Mouse (Mus musculus) forebrain, embryonic 16.5 days (tissue): ENCODE results near the gene Fhdc1. TPM values are rescaled to one million over a fixed set of nuclear protein-coding genes. Genes with fewer than 3 reads are reported as not detected.

Experiments
- ATAC-seq: fragments of 200-750 bp; cut with Nextera tagmentation; 2 replicates; pipeline ENCODE4 v1.8.0; 2017; ENCODE audit warnings: mild to moderate bottlenecking, moderate library complexity
- H3K27ac ChIP-seq: fragments of 300-500 bp; sonication (generic); 2 replicates; pipeline ENCODE4 v1.5.1; 2014; ENCODE audit warnings: low read length, control low read depth
- H3K27me3 ChIP-seq: fragments of 300-500 bp; sonication (generic); replicated peaks from 2 replicates; pipeline ENCODE4 v1.6.1; 2014; ENCODE audit warnings: low read length; ENCODE audit not compliant: control insufficient read depth, insufficient read depth
- H3K36me3 ChIP-seq: fragments of 300-500 bp; sonication (generic); 2 replicates; pipeline ENCODE4 v1.6.1; 2014; ENCODE audit not compliant: control insufficient read depth, insufficient read depth
- H3K4me1 ChIP-seq: fragments of 300-500 bp; sonication (generic); replicated peaks from 2 replicates; pipeline ENCODE4 v1.6.1; 2014; ENCODE audit warnings: low read length; ENCODE audit not compliant: control insufficient read depth, insufficient read depth
- H3K4me2 ChIP-seq: fragments of 300-500 bp; sonication (generic); 2 replicates; pipeline ENCODE4 v1.6.1; 2014; ENCODE audit warnings: mild to moderate bottlenecking, low read length, control low read depth
- H3K4me3 ChIP-seq: fragments of 300-500 bp; sonication (generic); replicated peaks from 2 replicates; pipeline ENCODE4 v1.5.1; 2014; ENCODE audit warnings: mild to moderate bottlenecking, low read length, control low read depth
- H3K9ac ChIP-seq: fragments of 300-500 bp; sonication (generic); replicated peaks from 2 replicates; pipeline ENCODE4 v1.6.1; 2014; ENCODE audit warnings: low read depth, low read length, control low read depth
- H3K9me3 ChIP-seq: fragments of 300-500 bp; sonication (generic); 2 replicates; pipeline ENCODE4 v1.6.1; 2016; ENCODE audit warnings: low read length; ENCODE audit not compliant: control insufficient read depth
- WGBS: fragments of 180-500 bp; shearing (Covaris S2); extraction: QIAGEN DNeasy Blood & Tissue Kit; methylation state at CpG from one replicate; pipeline ENCODE4 v1.1.7; 2014; 5-methylcytosine and 5-hydroxymethylcytosine counted together
- polyA plus RNA-seq: library from polyadenylated mRNA; unstranded; fragments of >200 nt; fragmentation: Nextera tagmentation; extraction: Ambion mirVana; gene quantifications from 2 replicates; pipeline ENCODE4 v1.2.1, GENCODE M21; 2015

Fhdc1 gene
- polyA plus RNA-seq, 1 experiment from 2014 or later = 1.8 TPM

DNA sequence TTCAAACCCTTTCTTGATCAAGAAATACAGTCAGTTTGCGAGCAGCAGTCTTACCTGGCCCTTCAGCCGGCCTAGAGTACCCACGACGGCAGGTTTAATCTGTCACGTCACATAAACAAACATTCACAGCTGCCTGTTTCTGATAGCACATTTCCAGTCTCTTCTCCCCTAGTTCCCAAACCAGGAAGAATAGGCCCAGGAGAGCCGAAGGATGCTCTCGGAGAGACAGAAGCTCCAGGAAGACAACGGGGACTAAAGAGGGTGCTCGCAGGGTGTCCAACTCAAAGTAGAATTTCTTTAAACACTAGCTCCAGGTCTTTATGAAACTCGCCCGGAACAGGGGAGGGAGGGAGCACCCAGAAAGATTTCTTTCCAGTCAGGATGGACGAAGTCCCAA is 1.3 kb downstream of the Fhdc1 start:
- Histone ChIP-seq H3K9me3 (no peaks in the 10 kb centered on the region), H3K9ac (peak overlapping the region; percentile 71; the same call in 1 of the 2 replicates), H3K36me3 (no peaks in the 10 kb centered on the region), H3K4me3 (peak overlapping the region; percentile 68), H3K27me3 (peaks cover 28% of the 10 kb centered on the region), H3K4me1 (peaks cover 23% of the 10 kb centered on the region), H3K27ac (no peak overlapping the region), H3K4me2 (peak overlapping the region; percentile 99)
- WGBS = 6% methylated on average over 12 of the region's 12 CpGs
- ATAC-seq = no peak

- no peak for ATAC-seq
- Histone ChIP-seq H3K4me2 (no peak overlapping the region), H3K36me3 (no peaks in the 10 kb centered on the region), H3K4me3 (no peak overlapping the region), H3K4me1 (peaks cover 23% of the 10 kb centered on the region), H3K9ac (no peak overlapping the region), H3K27ac (no peak overlapping the region), H3K9me3 (no peaks in the 10 kb centered on the region), H3K27me3 (peaks cover 28% of the 10 kb centered on the region)
- WGBS = 15% methylated on average over 7 of the region's 7 CpGs
These were observed 2.0 kb downstream of the Fhdc1 start for GRCm38 (mm10) chr3:84478195-84478594.

DNA sequence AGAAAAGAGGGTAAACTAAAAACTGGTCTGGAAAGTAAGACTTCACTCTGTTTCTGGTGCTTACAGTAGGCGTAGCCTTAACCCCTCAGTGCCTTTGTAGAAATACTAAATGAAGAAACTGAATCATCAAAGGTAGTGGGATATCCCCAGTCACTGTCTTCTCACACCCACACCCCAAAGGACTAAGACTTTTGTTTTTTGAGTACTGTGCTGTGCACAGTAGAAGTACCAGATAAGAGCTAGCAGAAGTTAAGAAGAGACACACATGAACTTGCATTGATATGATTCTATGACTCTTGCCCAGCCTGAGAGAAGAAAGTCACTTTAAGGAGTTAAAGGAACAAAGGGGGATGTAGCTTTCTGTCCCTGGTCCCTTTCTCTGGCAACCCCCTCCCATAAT is 2.7 kb downstream of the Fhdc1 start:
- no peak overlapping the region for H3K4me3 ChIP-seq

DNA sequence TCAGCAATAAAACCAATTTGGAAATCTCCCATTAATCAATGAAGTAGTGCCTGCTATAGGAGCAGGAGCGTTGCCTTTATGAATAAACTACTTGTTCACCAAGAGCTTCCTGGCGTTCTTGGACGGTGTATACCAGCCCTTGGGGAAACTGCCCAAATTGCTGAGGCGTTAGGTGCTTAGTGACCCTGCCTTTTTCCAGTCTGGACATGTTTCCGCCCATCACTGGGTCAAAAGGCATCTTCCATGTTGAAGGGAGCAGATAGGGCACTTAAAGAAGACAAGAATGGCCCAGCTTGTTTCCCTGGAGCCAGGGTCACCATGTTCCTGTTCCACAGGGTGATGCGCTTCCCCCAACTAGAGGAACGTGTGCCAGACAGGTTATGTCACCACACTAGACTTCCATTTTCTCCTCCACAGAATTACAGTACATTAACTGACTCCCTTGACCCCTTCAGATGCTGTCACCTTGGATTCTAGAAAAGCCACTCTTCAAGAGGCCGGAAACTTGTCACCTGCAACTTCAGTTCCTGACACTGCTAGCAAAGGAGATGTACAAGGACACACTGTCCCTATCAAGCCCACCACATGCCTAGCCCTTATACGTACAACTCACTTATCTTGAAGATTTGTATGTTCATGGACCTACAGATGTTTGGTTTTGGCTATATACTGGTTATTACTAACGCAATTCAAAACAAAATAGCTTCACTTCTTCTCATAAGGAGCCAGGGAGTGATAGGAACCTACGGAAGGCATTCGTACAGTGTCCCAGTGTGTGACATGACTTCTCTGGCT is 5.1 kb downstream of the Fhdc1 start:
- H3K27me3 ChIP-seq = peaks cover 21% of the 10 kb centered on the region
- ATAC-seq = no peak
- 89% methylated on average over 12 of the region's 12 CpGs for WGBS

More for the DNA sequence above, 2.7 kb downstream of the Fhdc1 start:
- WGBS = 87% methylated on average over 1 of the region's 1 CpGs
- Histone ChIP-seq H3K36me3 (no peaks in the 10 kb centered on the region), H3K9ac (no peak overlapping the region), H3K9me3 (no peaks in the 10 kb centered on the region), H3K4me1 (peaks cover 23% of the 10 kb centered on the region), H3K4me2 (no peak overlapping the region), H3K27ac (no peak overlapping the region), H3K27me3 (peaks cover 28% of the 10 kb centered on the region)
- ATAC-seq = no peak

DNA sequence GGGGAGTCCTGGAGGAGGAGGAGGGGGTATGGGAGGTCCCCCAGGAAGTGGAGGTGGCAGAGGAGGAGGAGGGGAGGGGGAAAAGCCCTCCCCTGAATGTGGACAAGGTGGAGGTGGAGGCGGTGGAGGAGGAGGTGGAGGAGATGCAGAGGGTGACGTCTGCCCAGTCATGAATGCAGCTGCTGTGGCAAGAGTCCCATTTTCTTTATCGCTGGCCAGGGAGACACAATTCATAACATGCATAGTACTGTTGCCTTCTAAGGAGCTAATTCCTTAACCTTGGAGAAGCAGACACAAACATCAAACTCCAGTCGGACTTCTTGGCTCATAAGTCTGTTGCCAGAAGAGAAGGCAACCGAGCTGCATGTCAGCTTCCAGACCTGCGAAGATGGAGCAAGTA is 5.8 kb downstream of the Fhdc1 start:
- H3K4me2 ChIP-seq = no peak overlapping the region
- no peak for ATAC-seq
- no peak overlapping the region for H3K27ac ChIP-seq
- H3K9ac ChIP-seq = no peak overlapping the region
- H3K36me3 ChIP-seq = no peaks in the 10 kb centered on the region
- H3K27me3 ChIP-seq = peaks cover 17% of the 10 kb centered on the region
- no peak overlapping the region for H3K4me3 ChIP-seq
- WGBS = 88% methylated on average over 6 of the region's 6 CpGs
- H3K9me3 ChIP-seq = no peaks in the 10 kb centered on the region
- peaks cover 9% of the 10 kb centered on the region for H3K4me1 ChIP-seq

More for the DNA sequence above, 5.1 kb downstream of the Fhdc1 start:
- H3K36me3 ChIP-seq = no peaks in the 10 kb centered on the region
- H3K4me2 ChIP-seq = no peak overlapping the region
- no peak overlapping the region for H3K4me3 ChIP-seq
- peaks cover 16% of the 10 kb centered on the region for H3K4me1 ChIP-seq
- H3K27ac ChIP-seq = no peak overlapping the region
- no peaks in the 10 kb centered on the region for H3K9me3 ChIP-seq
- H3K9ac ChIP-seq = no peak overlapping the region

DNA sequence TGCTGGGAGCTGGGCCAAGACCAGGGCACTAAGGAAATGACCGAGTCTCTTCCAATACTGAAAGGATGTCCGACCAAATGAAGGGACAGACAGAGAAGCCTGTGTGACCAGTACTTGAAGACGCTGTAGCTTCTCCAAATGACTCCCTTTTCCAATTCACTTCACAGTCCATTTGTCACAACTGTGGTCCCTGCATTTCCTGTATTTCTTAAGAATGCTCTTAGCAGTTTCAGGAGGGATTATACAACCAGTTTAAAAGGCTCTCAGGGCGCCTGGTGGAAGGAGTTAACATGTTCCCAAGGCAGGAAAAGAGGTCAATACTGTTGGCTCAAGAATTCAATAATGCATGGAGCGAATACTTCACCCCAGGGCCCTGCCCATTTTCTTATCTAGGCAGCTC is 7.3 kb downstream of the Fhdc1 start:
- H3K27ac ChIP-seq = no peak overlapping the region
- ATAC-seq = no peak
- no peak overlapping the region for H3K9ac ChIP-seq
- no peaks in the 10 kb centered on the region for H3K4me1 ChIP-seq
- no peaks in the 10 kb centered on the region for H3K36me3 ChIP-seq
- no peaks in the 10 kb centered on the region for H3K9me3 ChIP-seq
- no peak overlapping the region for H3K4me2 ChIP-seq
- H3K4me3 ChIP-seq = no peak overlapping the region
- WGBS = 69% methylated on average over 5 of the region's 5 CpGs
- peaks cover 10% of the 10 kb centered on the region for H3K27me3 ChIP-seq

DNA sequence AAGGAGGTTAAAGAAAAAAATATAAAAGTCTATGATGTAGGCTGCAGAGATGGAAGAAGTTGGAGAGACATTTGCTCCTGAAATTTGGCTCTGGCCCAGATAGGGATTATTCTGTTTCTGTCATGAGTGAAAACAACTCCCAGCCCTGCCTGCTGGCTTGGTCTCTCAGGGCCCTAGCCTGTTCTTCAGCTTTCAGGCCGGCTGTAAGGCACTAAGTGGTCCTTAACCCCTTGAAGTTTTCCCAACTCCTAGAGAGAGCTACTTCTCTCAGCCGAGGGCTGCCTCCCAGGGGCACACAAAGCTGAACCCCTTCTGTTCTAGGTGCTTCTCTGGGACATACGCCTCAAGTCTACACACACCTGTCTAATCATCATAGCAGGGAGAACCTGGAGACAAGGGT is 7.7 kb downstream of the Fhdc1 start:
- ATAC-seq = no peak
- no peaks in the 10 kb centered on the region for H3K4me1 ChIP-seq
- H3K4me2 ChIP-seq = no peak overlapping the region
- 49% methylated on average over 3 of the region's 3 CpGs for WGBS
- no peak overlapping the region for H3K9ac ChIP-seq
- no peak overlapping the region for H3K4me3 ChIP-seq
- H3K27ac ChIP-seq = no peak overlapping the region
- 0 out of 2 replicates have a peak, but pooled peaks cover 6% of the 10 kb centered on the region for H3K27me3 ChIP-seq
- H3K9me3 ChIP-seq = no peaks in the 10 kb centered on the region
- H3K36me3 ChIP-seq = no peaks in the 10 kb centered on the region

- no peaks in the 10 kb centered on the region for H3K9me3 ChIP-seq
- no peaks in the 10 kb centered on the region for H3K27me3 ChIP-seq
- no peak overlapping the region for H3K9ac ChIP-seq
- H3K27ac ChIP-seq = no peak overlapping the region
- 96% methylated on average over 4 of the region's 4 CpGs for WGBS
- no peak for ATAC-seq
- no peaks in the 10 kb centered on the region for H3K4me1 ChIP-seq
- no peak overlapping the region for H3K4me2 ChIP-seq
- no peaks in the 10 kb centered on the region for H3K36me3 ChIP-seq
- no peak overlapping the region for H3K4me3 ChIP-seq
These were observed 9.1 kb downstream of the Fhdc1 start for GRCm38 (mm10) chr3:84471146-84471545.

DNA sequence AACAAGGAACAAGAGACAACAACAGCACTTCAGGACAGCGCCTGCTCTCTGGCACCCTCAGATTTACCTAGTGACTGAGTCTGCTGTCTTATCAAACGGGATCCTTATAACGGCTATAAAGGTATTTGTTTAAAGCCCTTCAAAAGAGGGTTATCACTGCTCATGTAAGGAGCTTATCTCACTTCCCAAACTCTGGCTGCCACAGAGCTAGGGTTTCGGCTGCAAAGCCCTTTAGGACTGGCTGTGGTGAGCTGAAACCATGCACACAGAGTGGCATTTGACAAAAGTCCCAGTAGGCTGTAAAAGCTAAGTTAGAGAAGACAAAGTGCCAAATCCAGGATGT is 12.1 kb downstream of the Fhdc1 start:
- 40% methylated on average over 4 of the region's 4 CpGs for WGBS
- Histone ChIP-seq H3K4me1 (no peaks in the 10 kb centered on the region), H3K27me3 (no peaks in the 10 kb centered on the region), H3K27ac (no peak overlapping the region), H3K9me3 (no peaks in the 10 kb centered on the region), H3K4me3 (no peak overlapping the region), H3K4me2 (no peak overlapping the region), H3K9ac (no peak overlapping the region), H3K36me3 (no peaks in the 10 kb centered on the region)
- no peak for ATAC-seq
